Mouse (Mus musculus): ENCODE measurements around the gene Zfp931.

- TF ChIP-seq CTCF (IDR thresholded peaks at IDR 0.05) (no peak), EP300 (IDR thresholded peaks at IDR 0.05) (no peak)
These were observed 42.5 kb upstream of the Zfp931 start for GRCm38 (mm10) chr2:178120651-178121374.

Measured in lung, postnatal 0 days (tissue).